Mouse (Mus musculus) E14TG2a.4 (cell line): ENCODE data around the gene Fbxo36.

Experiments used
- H3K27me3 ChIP-seq: 2 replicates; pipeline ENCODE4 v1.6.1; 2014; ENCODE audit warnings: low read length, control low read depth; ENCODE audit not compliant: insufficient read depth
- H3K36me3 ChIP-seq: 2 replicates; pipeline ENCODE4 v1.6.1; 2014; ENCODE audit warnings: low read length, control low read depth; ENCODE audit not compliant: insufficient read depth
- H3K4me1 ChIP-seq: replicated peaks from 2 replicates; pipeline ENCODE4 v1.6.1; 2014; ENCODE audit warnings: low read depth, low read length, control low read depth
- H3K4me3 ChIP-seq: replicated peaks from 2 replicates; pipeline ENCODE4 v1.5.1; 2014; ENCODE audit warnings: mild to moderate bottlenecking, low read length
- H3K9me3 ChIP-seq: 2 replicates; pipeline ENCODE4 v1.6.1; 2014; ENCODE audit warnings: low read length, control low read depth
- CTCF ChIP-seq: conservative IDR thresholded peaks from 2 replicates; pipeline ENCODE4 v1.5.1; 2014; ENCODE audit warnings: low read length
- NANOG ChIP-seq: IDR thresholded peaks from 2 replicates; pipeline ENCODE4 v1.6.1; 2014; ENCODE audit warnings: borderline replicate concordance, low read length, mixed read lengths
- POU5F1 ChIP-seq: IDR thresholded peaks from 2 replicates; pipeline ENCODE4 v1.6.1; 2014; ENCODE audit warnings: low read length, borderline replicate concordance

Gene Fbxo36

DNA sequence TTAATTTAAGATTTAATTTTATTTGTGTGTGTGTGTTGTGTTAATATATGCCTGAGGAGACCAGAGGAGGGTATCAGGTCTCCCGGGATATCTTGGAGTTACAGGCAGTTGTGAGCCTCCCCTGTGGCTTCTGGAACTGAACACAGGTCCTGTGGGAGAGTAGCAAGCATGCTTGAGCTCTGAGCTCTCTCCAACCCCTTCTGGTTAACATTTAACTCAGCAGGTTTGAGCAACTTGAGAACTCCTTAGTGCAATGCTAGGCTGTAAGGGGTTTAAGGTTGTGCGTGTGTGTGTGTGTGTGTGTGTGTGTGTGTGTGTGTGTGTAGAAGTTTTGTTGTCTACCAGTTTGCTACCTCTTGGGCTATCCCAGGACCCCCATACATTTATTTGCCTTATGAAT is 37.9 kb downstream of the Fbxo36 start:
- TF ChIP-seq CTCF (no peak), POU5F1 (no peak), NANOG (no peak)
- no peaks in the 10 kb centered on the region for H3K36me3 ChIP-seq
- no peaks in the 10 kb centered on the region for H3K9me3 ChIP-seq
- peaks cover 68% of the 10 kb centered on the region for H3K4me1 ChIP-seq
- H3K27me3 ChIP-seq: no peaks in the 10 kb centered on the region
- H3K4me3 ChIP-seq: no peak overlapping the region

DNA sequence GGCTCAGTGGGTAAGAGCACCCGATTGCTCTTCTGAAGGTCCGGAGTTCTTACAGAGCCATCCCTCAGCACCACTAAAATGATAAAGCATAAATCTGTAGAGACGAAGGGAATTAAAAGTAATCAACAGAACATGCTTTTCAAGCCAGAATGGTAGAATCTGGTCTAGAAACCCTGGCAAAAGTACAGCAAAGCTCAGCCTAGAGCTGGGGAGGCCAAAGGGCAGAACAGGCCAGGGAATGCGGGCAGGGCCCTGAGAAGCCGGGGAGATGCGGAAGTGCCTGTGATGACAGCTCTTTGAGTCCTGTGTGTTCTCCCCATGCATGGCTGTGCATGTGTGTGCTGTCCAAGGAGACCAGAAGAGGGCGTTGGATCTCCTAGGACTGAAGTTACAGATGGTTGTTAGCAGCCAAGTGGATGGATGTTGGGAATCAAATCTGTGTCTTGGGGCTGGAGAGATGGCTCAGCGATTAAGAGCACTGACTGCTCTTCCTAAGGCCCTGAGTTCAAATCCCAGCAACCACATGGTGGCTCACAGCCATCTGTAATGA is 40.0 kb downstream of the Fbxo36 start:
- no peaks in the 10 kb centered on the region for H3K36me3 ChIP-seq
- H3K9me3 ChIP-seq: no peaks in the 10 kb centered on the region
- TF ChIP-seq CTCF (peak; percentile 39), POU5F1 (no peak), NANOG (no peak)
- no peaks in the 10 kb centered on the region for H3K27me3 ChIP-seq
- H3K4me1 ChIP-seq: peaks cover 64% of the 10 kb centered on the region
- no peak overlapping the region for H3K4me3 ChIP-seq

DNA sequence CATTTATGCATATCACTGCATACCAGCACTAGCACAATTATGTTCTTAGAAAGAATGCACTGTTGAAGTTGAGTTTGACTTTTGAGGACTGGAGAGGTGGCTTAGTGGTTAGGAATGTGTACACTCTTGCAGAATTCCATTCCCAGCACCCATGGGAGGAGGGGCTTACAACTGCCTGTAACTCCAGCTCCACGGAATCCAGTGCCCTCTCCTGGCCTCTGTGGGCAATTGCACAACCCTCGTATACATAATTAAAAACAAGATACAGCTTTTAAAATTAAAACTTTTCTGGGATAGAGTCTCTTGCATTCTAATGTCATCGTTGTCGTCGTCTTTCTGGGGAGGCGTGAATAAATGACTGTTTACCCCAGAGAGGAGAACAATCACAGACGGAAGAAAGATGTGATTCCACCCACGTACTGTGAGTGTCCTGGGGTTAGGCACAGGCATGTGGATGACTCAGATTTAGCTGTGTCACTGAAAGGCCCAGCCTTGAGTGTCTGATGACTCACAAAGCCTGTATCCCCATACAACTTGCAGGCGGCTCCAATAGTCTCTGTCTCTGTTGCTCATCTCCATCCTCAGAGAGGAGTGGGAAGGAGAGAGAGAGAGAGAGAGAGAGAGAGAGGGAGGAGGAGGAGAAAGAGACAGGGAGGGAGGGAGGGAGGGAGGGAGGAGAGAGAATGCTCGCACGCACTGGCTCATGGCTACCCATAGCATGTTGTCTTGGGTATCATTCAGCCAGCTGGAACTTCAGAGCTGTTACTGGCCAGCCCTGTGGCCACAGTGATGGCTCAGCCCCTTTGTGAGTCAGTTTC is 41.8 kb downstream of the Fbxo36 start:
- Histone ChIP-seq H3K27me3 (no peaks in the 10 kb centered on the region), H3K36me3 (no peaks in the 10 kb centered on the region), H3K4me1 (peaks cover 62% of the 10 kb centered on the region), H3K4me3 (no peak overlapping the region), H3K9me3 (no peaks in the 10 kb centered on the region)
- no peak for TF ChIP-seq NANOG
- TF ChIP-seq CTCF: peak; percentile 93

DNA sequence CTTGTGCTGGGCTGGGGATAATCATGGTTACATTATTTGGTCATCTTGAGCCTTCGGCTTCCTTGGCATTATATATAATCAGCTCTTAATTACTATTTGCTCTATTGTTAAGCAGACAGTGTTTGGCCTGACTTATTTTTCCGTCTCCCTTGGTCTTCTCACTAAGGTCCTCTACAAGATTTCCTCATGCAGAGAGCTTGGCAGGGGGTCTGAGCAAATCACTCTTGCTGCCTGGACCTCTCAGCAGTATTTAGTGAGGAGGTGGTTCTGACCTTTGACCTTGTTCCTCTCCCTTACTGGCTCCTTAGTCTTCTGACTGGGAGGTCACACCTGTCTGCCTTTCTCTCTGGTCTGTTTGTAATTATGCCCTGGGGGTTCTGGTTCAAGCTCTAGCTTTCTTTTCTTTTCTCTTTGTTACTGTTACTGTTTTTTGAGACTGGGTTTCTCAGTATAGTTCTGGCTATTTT is 42.5 kb downstream of the Fbxo36 start:
- H3K36me3 ChIP-seq: no peaks in the 10 kb centered on the region
- no peaks in the 10 kb centered on the region for H3K27me3 ChIP-seq
- TF ChIP-seq POU5F1 (no peak), NANOG (no peak), CTCF (no peak)
- no peaks in the 10 kb centered on the region for H3K9me3 ChIP-seq
- peaks cover 65% of the 10 kb centered on the region for H3K4me1 ChIP-seq
- no peak overlapping the region for H3K4me3 ChIP-seq

DNA sequence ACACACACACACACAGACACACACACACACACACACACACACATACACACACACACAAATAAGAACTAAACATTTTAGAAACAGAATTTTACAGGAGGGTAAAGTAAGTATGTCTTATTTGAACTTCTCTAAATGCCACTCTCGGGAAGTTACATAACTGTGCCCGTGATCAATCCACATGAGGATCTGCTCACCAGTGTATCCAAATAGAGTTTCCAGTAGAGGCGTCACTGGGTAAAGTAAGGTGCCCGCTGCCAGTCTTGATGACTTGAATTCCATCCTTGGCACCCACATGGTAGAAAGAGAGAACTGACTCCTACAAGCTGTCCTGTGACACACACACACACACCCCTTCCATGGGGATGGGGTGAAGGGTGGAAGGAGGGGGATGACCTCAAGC is 43.3 kb downstream of the Fbxo36 start:
- no peaks in the 10 kb centered on the region for H3K9me3 ChIP-seq
- H3K4me3 ChIP-seq: no peak overlapping the region
- TF ChIP-seq CTCF: no peak
- no peak for TF ChIP-seq NANOG
- TF ChIP-seq POU5F1: no peak
- no peaks in the 10 kb centered on the region for H3K36me3 ChIP-seq
- no peaks in the 10 kb centered on the region for H3K27me3 ChIP-seq
- peaks cover 73% of the 10 kb centered on the region for H3K4me1 ChIP-seq

DNA sequence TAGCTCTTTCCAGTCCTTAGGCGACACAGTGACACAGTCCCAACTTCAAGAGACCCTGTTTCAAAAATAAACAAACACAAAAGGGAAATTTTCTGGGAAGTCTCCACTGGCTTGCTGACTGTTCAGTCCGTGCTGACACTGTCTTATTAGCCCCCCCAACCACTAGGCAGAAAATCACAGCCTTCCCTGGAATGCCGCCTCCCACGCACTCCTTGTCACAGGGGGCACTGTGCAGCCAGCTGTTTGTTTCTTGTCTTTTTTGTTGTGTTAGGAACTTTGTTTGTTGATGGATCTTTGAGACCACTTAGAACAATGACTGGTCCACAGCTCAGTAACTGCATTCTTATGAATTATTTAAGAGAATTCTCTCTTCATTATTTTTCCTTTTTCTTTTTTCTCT is 44.2 kb downstream of the Fbxo36 start:
- Histone ChIP-seq H3K4me3 (no peak overlapping the region), H3K27me3 (no peaks in the 10 kb centered on the region), H3K4me1 (peaks cover 72% of the 10 kb centered on the region), H3K9me3 (no peaks in the 10 kb centered on the region), H3K36me3 (no peaks in the 10 kb centered on the region)
- TF ChIP-seq NANOG (no peak), POU5F1 (no peak), CTCF (no peak)

DNA sequence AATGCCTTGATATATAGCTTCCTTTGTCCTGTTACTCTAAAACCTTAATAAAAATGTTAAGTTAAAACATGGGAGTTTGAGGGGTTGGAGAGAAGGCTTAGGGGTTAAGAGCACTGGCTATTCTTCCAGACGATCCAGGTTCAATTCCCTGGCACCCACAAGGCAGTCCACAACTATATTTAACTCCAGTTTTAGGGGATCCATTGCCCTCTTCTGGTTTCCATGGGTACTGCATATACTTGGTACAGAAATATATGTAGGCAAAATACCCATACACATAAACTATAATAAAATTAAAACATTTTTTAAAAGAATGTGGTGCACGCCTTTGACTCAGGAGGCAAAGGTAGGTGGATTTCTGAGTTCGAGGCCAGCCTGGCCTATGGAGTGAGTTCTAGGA is 45.5 kb downstream of the Fbxo36 start:
- Histone ChIP-seq H3K9me3 (no peaks in the 10 kb centered on the region), H3K4me3 (no peak overlapping the region), H3K4me1 (peaks cover 80% of the 10 kb centered on the region), H3K27me3 (no peaks in the 10 kb centered on the region), H3K36me3 (no peaks in the 10 kb centered on the region)
- TF ChIP-seq POU5F1: no peak
- TF ChIP-seq NANOG: no peak
- TF ChIP-seq CTCF: peak; percentile 76

DNA sequence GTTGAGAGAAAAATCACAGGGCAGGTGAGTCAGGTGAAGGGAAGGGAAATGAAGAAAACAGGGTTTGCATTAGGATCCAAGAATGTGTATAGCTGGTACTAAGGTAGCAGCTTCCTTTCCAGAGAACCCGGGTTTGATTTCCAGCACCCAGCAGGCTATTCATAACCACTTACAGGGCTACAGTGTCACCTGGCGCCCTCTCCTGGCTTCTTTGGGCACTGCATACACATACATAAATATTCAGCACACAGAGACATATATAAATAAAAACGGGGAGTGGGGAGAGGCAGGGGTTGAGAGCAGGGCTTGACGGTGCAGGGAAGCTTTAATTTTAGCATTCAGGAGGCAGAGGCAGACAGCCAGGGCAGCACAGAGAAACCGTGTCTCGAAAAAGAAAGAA is 46.3 kb downstream of the Fbxo36 start:
- no peak overlapping the region for H3K4me3 ChIP-seq
- H3K4me1 ChIP-seq: peaks cover 80% of the 10 kb centered on the region
- H3K9me3 ChIP-seq: no peaks in the 10 kb centered on the region
- H3K27me3 ChIP-seq: no peaks in the 10 kb centered on the region
- TF ChIP-seq CTCF (peak; percentile 83), NANOG (no peak), POU5F1 (no peak)
- no peaks in the 10 kb centered on the region for H3K36me3 ChIP-seq

DNA sequence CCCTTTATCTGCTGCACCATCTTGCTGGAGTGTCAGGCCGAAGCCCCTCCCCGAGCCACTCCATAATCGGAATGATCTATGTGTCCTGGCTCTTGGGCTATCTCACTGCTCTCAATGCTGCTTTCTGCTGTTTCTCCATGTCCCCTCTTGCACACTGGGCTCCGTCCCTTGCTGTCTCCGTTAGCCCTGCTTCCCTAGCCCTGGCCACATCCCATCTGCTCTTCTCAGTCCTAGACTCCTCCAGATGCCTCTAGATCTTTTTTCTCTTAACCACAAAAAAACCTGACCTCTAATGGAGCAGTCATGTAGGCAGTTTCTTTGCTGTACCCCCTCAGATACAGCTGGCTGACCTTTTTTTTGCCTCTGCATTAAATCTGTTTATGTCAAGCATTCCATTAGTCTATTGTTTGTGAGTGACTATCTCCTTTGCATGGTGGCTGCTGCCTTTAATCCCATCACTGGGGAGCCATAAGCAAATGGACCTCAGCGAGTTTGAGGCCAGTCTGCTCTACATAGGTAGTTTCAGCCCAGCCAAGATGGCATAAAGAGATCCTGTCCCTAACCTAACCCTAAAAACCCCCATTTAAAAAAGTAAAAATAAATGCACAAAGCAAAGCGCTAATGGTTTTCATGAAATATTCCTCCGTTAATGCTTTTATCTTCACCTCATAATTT is 49.8 kb downstream of the Fbxo36 start:
- peaks cover 63% of the 10 kb centered on the region for H3K4me1 ChIP-seq
- no peak for TF ChIP-seq CTCF
- TF ChIP-seq POU5F1: no peak
- TF ChIP-seq NANOG: no peak
- H3K4me3 ChIP-seq: 0 out of 2 replicates have a peak overlapping the region, but pooled peaks have one; percentile 10
- no peaks in the 10 kb centered on the region for H3K36me3 ChIP-seq
- no peaks in the 10 kb centered on the region for H3K27me3 ChIP-seq
- H3K9me3 ChIP-seq: no peaks in the 10 kb centered on the region
